Mouse (Mus musculus) heart, embryonic 16.5 days (tissue): ENCODE measurements around the gene Noc3l. TPM values are rescaled to one million over a fixed set of nuclear protein-coding genes. Genes with fewer than 3 reads are reported as not detected.

Experiments
- ATAC-seq: fragments of 200-750 bp; cut with Nextera tagmentation; replicated peaks from 2 replicates; pipeline ENCODE4 v1.8.0; 2017; ENCODE audit warnings: moderate number of reproducible peaks; ENCODE audit not compliant: insufficient read depth, low FRiP score; ENCODE audit errors: extremely low read depth
- H3K27ac ChIP-seq: fragments of 300-500 bp; sonication (generic); 2 replicates; pipeline ENCODE4 v1.5.1; 2014; ENCODE audit warnings: mild to moderate bottlenecking, low read length, control low read depth, moderate library complexity
- H3K27me3 ChIP-seq: fragments of 300-500 bp; sonication (generic); 2 replicates; pipeline ENCODE4 v1.6.1; 2014; ENCODE audit warnings: low read length, mixed read lengths; ENCODE audit not compliant: control insufficient read depth, insufficient read depth
- H3K36me3 ChIP-seq: fragments of 300-500 bp; sonication (generic); 2 replicates; pipeline ENCODE4 v1.6.1; 2014; ENCODE audit not compliant: control insufficient read depth, insufficient read depth
- H3K4me1 ChIP-seq: fragments of 300-500 bp; sonication (generic); 2 replicates; pipeline ENCODE4 v1.6.1; 2014; ENCODE audit warnings: low read length, mixed read lengths; ENCODE audit not compliant: control insufficient read depth, insufficient read depth
- H3K4me2 ChIP-seq: fragments of 300-500 bp; sonication (generic); 2 replicates; pipeline ENCODE4 v1.6.1; 2014; ENCODE audit warnings: low read depth, mild to moderate bottlenecking, control low read depth, low read length
- H3K4me3 ChIP-seq: fragments of 300-500 bp; sonication (generic); 2 replicates; pipeline ENCODE4 v1.5.1; 2014; ENCODE audit warnings: mild to moderate bottlenecking, control low read depth, low read length
- H3K9ac ChIP-seq: fragments of 300-500 bp; sonication (generic); 2 replicates; pipeline ENCODE4 v1.6.1; 2014; ENCODE audit warnings: low read length, control low read depth
- H3K9me3 ChIP-seq: fragments of 300-500 bp; sonication (generic); replicated peaks from 2 replicates; pipeline ENCODE4 v1.6.1; 2016; ENCODE audit warnings: low read length; ENCODE audit not compliant: control insufficient read depth
- whole genome bisulfite sequencing: fragments of 180-500 bp; shearing (Covaris S2); extraction: QIAGEN DNeasy Blood & Tissue Kit; methylation state at CpG from one replicate; pipeline ENCODE4 v1.1.7; 2014; 5-methylcytosine and 5-hydroxymethylcytosine counted together
- polyA plus RNA-seq: library from polyadenylated mRNA; unstranded; fragments of >200 nt; fragmentation: Nextera tagmentation; extraction: Ambion mirVana; gene quantifications from 2 replicates; pipeline ENCODE4 v1.2.1, GENCODE M21; 2015

The Noc3l gene
- polyA plus RNA-seq, 1 experiment from 2014 or later = 4.3 TPM

- no peak for ATAC-seq
- no peaks in the 10 kb centered on the region for H3K9me3 ChIP-seq
- peaks cover under 1% of the 10 kb centered on the region for H3K36me3 ChIP-seq
- H3K4me2 ChIP-seq = no peak overlapping the region
- no peak overlapping the region for H3K9ac ChIP-seq
- H3K27me3 ChIP-seq = no peaks in the 10 kb centered on the region
- H3K4me3 ChIP-seq = no peak overlapping the region
- no peak overlapping the region for H3K27ac ChIP-seq
- 60% methylated on average over 4 of the region's 4 CpGs for WGBS
- H3K4me1 ChIP-seq = peaks cover 11% of the 10 kb centered on the region
These were observed 1.3 kb upstream of the Noc3l start for GRCm38 (mm10) chr19:38820186-38820804.

GRCm38 (mm10) chr19:38819427-38819802 is 378 bp upstream of the Noc3l start:
- Histone ChIP-seq H3K4me1 (peaks cover 11% of the 10 kb centered on the region), H3K9ac (peak overlapping the region; percentile 87), H3K9me3 (no peaks in the 10 kb centered on the region), H3K4me3 (peak overlapping the region; percentile 96), H3K36me3 (peaks cover 8% of the 10 kb centered on the region), H3K4me2 (peak overlapping the region; percentile 96), H3K27ac (peak overlapping the region; percentile 59; the same call in 1 of the 2 replicates), H3K27me3 (no peaks in the 10 kb centered on the region)
- 0 out of 2 replicates have a peak, but pooled peaks have one; percentile 53 for ATAC-seq
- 12% methylated on average over 16 of the region's 16 CpGs for WGBS

GRCm38 (mm10) chr19:38818191-38818590 is 846 bp downstream of the Noc3l start:
- peaks cover 16% of the 10 kb centered on the region for H3K36me3 ChIP-seq
- 33% methylated on average over 8 of the region's 8 CpGs for WGBS
- ATAC-seq = no peak
- H3K27me3 ChIP-seq = no peaks in the 10 kb centered on the region
- H3K9ac ChIP-seq = peak overlapping the region; percentile 87
- H3K9me3 ChIP-seq = no peaks in the 10 kb centered on the region
- H3K27ac ChIP-seq = no peak overlapping the region; the same call in 1 of the 2 replicates
- H3K4me1 ChIP-seq = peaks cover 11% of the 10 kb centered on the region
- H3K4me3 ChIP-seq = peak overlapping the region; percentile 96
- H3K4me2 ChIP-seq = peak overlapping the region; percentile 96

- Histone ChIP-seq H3K9ac (no peak overlapping the region), H3K4me1 (no peaks in the 10 kb centered on the region), H3K27ac (no peak overlapping the region), H3K4me2 (no peak overlapping the region), H3K4me3 (no peak overlapping the region), H3K9me3 (no peaks in the 10 kb centered on the region), H3K27me3 (no peaks in the 10 kb centered on the region), H3K36me3 (peaks cover 53% of the 10 kb centered on the region)
- WGBS = 84% methylated on average over 6 of the region's 6 CpGs
- ATAC-seq = no peak
These were observed 20.2 kb downstream of the Noc3l start for GRCm38 (mm10) chr19:38798801-38799200.

- no peak for ATAC-seq
- WGBS = 85% methylated on average over 1 of the region's 1 CpGs
- Histone ChIP-seq H3K9me3 (no peaks in the 10 kb centered on the region), H3K27me3 (no peaks in the 10 kb centered on the region), H3K4me2 (no peak overlapping the region), H3K36me3 (peaks cover 53% of the 10 kb centered on the region), H3K4me3 (no peak overlapping the region), H3K4me1 (no peaks in the 10 kb centered on the region), H3K9ac (no peak overlapping the region), H3K27ac (no peak overlapping the region)
These were observed 20.7 kb downstream of the Noc3l start for GRCm38 (mm10) chr19:38798291-38798690.

- Histone ChIP-seq H3K9ac (no peak overlapping the region), H3K4me1 (no peaks in the 10 kb centered on the region), H3K36me3 (peaks cover 59% of the 10 kb centered on the region), H3K27me3 (no peaks in the 10 kb centered on the region), H3K27ac (no peak overlapping the region), H3K4me3 (no peak overlapping the region), H3K9me3 (no peaks in the 10 kb centered on the region), H3K4me2 (no peak overlapping the region)
- no peak for ATAC-seq
- WGBS = 72% methylated on average over 5 of the region's 5 CpGs
These were observed 22.5 kb downstream of the Noc3l start for GRCm38 (mm10) chr19:38796546-38796945.

GRCm38 (mm10) chr19:38793563-38794045 is 25.4 kb downstream of the Noc3l start:
- H3K4me2 ChIP-seq = no peak overlapping the region
- no peak overlapping the region for H3K27ac ChIP-seq
- no peaks in the 10 kb centered on the region for H3K27me3 ChIP-seq
- WGBS = 90% methylated on average over 7 of the region's 7 CpGs
- H3K9me3 ChIP-seq = no peaks in the 10 kb centered on the region
- H3K36me3 ChIP-seq = peaks cover 69% of the 10 kb centered on the region
- H3K9ac ChIP-seq = no peak overlapping the region
- H3K4me3 ChIP-seq = no peak overlapping the region
- H3K4me1 ChIP-seq = no peaks in the 10 kb centered on the region
- no peak for ATAC-seq

GRCm38 (mm10) chr19:38787756-38788155 is 31.3 kb downstream of the Noc3l start:
- ATAC-seq = no peak
- no peak overlapping the region for H3K4me2 ChIP-seq
- no peaks in the 10 kb centered on the region for H3K9me3 ChIP-seq
- WGBS = 94% methylated on average over 6 of the region's 6 CpGs
- no peak overlapping the region for H3K9ac ChIP-seq
- H3K27ac ChIP-seq = no peak overlapping the region
- H3K4me3 ChIP-seq = no peak overlapping the region
- peaks cover 33% of the 10 kb centered on the region for H3K36me3 ChIP-seq
- no peaks in the 10 kb centered on the region for H3K27me3 ChIP-seq
- no peaks in the 10 kb centered on the region for H3K4me1 ChIP-seq

- no peak for ATAC-seq
- 81% methylated on average over 9 of the region's 9 CpGs for WGBS
- no peaks in the 10 kb centered on the region for H3K4me1 ChIP-seq
- H3K27me3 ChIP-seq = no peaks in the 10 kb centered on the region
- H3K4me2 ChIP-seq = no peak overlapping the region
- H3K27ac ChIP-seq = no peak overlapping the region
- H3K9ac ChIP-seq = no peak overlapping the region
- H3K9me3 ChIP-seq = no peaks in the 10 kb centered on the region
- no peak overlapping the region for H3K4me3 ChIP-seq
- H3K36me3 ChIP-seq = peaks cover 6% of the 10 kb centered on the region; the same call in 1 of the 2 replicates
These were observed 35.5 kb downstream of the Noc3l start for GRCm38 (mm10) chr19:38783542-38783941.
